Mouse (Mus musculus) adrenal gland, adult 2 months (tissue): Measurements from ENCODE around the gene Tdrd3. TPM values are rescaled to one million over a fixed set of nuclear protein-coding genes. Genes with fewer than 3 reads are reported as not detected.

Experiments used
- DNase-seq: peaks from one replicate; pipeline ENCODE4 v3.0.0; 2021
- polyA plus RNA-seq: library from polyadenylated mRNA; depleted of rRNA; stranded (reverse); fragments of >200 nt; gene quantifications from 2 replicates; pipeline ENCODE4 v1.2.3, GENCODE M21; 2012
- total RNA-seq, 2 experiments: library from RNA; stranded (reverse); gene quantifications; 2 replicates each; pipeline ENCODE4 v1.2.3; 2021

The Tdrd3 gene
- total and polyA plus RNA-seq, 3 experiments, result 0.51 to 37.7 (median 33.6) TPM

DNA sequence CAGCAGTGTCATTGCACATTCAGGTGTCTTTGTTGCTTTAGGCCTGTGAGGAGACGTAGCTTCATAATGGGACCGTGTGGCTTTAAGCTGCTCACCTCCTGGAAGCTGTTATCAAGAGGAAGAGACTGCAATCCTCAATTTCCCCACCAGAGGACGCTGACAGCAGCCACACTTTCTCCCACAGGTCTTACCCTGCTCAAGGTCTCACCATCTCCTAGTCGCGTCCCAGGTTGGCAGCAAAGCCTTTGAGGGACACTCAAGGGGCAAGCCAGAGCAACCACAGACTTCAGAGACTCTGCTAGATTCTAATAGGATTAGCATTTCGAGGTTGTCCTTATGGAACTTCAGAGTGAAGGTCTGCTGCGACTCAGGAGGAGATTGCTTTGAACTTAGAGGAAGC lies 149.8 kb downstream of the Tdrd3 start:
- peak; percentile 29 for DNase-seq

DNA sequence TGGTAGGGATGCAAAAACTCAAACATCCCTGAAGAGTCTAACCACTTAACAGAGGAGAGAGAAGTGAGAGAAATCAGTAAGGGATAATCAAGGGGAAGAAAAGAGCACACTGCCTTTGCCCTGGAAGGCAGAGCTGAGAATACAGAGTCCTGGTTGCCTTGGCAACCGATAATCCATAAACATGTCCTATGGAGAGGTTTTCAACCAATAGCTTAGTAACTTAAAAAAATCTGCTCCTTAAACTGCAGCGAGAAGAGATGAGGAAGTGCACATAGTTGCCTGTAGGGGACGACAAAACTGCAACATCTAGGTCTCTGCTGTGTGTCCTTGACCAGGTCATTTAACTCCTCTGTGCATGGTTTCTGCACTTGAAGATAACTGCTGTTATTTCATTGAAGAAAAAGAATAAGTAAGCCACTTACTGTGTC lies 150.6 kb downstream of the Tdrd3 start:
- no peak for DNase-seq

DNA sequence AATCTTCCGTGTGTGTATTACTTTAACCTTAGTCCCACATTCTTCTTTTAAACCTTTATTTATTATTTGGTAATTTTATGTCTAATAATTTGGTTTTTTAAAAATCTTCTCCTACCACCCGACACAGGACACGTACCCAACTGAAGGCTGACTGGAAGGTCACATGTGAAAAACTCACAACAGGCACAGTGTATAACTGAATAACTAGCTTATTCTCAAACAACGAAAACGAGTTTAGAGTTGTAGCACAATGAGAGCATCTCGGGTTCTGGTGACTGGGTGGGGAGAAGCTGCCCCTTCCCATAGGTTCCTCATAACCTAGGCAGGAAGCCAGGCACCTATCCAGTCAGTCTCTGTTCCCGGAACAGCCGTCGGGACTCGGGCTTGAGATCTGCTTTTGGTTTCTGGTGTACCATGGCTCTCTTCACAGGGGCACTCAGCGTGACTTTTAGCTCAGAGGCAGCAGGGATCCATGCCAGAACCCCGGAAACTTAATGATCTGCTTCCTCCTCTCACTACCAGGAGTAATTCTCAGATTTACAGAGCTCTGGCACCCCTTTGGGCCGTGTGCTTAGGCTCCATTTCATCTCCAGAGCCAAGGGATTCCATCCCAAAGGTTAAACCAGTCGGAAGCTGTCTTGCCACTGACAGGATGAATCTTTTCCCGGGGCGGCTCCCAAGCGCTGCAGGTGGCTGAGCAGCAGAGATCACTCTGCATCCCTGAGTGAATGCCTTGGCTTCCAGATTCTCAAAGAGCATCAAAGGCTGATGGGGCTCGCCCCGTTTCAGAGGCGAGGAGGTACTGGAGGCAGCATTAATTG lies 151.4 kb downstream of the Tdrd3 start:
- peak; percentile 24 for DNase-seq

DNA sequence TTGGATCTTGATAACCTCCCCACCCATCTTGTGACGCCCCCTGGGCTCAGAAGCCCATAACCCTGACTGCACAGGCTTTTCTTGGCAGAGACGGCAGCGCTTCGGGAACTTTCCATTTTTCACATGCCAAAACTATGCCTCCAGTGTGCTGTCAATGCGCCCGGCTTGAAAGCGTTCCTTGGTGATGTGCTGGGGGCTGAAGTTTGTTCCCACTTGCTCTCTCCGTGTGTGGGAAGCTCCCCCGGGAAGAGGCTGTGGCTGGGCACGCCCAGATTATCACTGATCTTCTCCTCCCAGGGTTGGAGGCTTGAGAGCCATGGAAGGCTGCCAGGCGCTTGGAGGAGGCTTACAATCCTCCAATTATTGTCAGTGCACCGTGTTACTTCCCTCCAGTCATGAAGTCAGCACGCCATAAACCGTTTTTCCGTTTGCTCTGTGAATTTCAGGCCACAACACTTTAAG lies 152.0 kb downstream of the Tdrd3 start:
- DNase-seq, result peak; percentile 23

DNA sequence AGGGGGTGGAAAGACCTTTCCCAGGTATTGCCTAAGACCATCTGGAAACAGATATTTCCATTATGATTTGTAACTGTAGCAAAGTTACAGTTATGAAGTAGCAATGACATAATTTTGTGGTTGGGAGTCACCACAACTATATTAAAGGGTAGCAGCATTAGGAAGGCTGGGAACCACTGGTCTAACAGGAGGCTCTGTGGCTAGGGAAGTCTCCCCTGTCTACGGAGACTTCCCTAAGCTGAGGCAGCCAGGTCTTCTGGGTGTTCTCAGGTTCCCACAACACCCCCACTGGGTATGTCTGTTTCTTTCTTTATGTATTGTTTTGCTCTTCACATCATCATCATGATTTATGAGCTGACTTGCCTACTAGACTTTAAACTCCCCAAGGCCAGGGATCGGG lies 153.0 kb downstream of the Tdrd3 start:
- no peak for DNase-seq

DNA sequence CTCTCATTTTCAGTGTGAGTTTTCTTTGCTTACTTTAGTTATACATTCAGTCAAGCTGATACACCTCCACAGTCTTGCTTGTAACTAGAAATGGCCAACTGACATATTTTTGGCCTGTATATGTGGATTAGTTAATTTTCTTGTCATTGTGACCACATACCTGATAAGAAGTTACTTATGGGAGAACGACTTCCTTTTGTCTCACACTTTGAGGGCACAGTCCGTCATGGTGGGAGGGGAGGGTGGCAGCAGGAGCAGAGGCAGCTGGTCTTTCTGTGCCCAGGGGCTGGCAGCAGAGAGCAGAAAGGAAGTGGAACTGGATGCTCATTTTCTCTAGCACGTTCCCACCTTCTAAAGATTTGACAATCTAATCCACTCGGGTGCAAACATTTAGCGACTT lies 156.0 kb downstream of the Tdrd3 start:
- DNase-seq, result no peak

DNA sequence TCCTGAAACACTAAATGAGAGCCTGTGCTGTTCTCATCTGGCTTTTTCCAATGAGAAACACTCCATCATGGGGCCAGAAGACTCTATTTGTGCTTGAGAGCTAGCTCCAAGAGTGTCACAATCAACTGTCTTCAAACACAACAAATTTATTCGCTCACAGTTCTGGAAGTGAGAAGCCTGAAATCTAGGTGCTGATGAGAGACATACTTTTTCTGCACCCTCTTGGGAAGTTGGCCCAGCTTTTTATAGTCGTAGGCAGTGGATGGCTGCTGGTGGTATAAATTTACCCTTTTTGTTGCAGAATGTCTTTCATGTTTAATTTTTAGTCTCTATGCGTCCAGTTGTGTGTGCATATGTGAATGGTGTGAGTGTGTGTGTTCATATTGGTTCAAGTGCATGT lies 166.2 kb downstream of the Tdrd3 start:
- DNase-seq, result no peak
